Mouse (Mus musculus) liver, adult 2 months (tissue): ENCODE measurements around the gene Nek7.

Source experiments
- CTCF ChIP-seq: fragments of 200-500 bp; IDR thresholded peaks from 2 replicates; pipeline ENCODE4 v1.5.1; 2011; ENCODE audit warnings: low read depth, low read length, control low read depth
- POLR2A ChIP-seq: fragments of 200-500 bp; IDR thresholded peaks from 2 replicates; pipeline ENCODE4 v1.6.1; 2011; ENCODE audit warnings: low read length, control low read depth; ENCODE audit not compliant: insufficient read depth; ENCODE audit errors: extremely low read depth

GRCm38 (mm10) chr1:138517360-138518099 lies 102.4 kb downstream of the Nek7 start:
- TF ChIP-seq POLR2A (no peak), CTCF (no peak)
